Mouse (Mus musculus): ENCODE results near the gene Praf2.
"Not testable (repeated sequence)": the region's sequence is repeated elsewhere in the genome, so short reads cannot be mapped to it uniquely, and the experiment has no call there.

The Praf2 gene

GRCm38 (mm10) chrX:7728215-7728921 is at the start of gene Praf2:
TSS of gene Praf2 (plus strand) at chrX:7728439.
- peak; percentile 81 to 89 for DNase-seq

DNA sequence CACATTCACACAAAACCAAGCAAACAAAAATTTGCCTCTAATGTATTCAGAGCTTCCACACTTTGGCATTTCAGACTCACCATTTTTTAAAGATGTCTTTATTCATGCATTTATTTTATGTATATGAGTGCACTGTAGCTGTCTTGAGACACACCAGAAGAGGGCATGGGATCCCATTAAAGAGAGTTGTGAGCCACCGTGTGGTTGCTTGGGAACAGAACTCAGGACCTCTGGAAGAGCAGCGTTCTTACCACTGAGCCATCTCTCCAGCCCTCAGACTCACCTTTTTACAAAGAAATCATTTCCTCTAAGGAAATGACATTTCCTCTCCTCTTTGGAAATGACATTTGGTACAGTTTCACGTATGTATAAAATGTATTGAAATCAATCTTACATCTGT is 49.3 kb upstream of the Praf2 start:
- DNase-seq, result no peak

DNA sequence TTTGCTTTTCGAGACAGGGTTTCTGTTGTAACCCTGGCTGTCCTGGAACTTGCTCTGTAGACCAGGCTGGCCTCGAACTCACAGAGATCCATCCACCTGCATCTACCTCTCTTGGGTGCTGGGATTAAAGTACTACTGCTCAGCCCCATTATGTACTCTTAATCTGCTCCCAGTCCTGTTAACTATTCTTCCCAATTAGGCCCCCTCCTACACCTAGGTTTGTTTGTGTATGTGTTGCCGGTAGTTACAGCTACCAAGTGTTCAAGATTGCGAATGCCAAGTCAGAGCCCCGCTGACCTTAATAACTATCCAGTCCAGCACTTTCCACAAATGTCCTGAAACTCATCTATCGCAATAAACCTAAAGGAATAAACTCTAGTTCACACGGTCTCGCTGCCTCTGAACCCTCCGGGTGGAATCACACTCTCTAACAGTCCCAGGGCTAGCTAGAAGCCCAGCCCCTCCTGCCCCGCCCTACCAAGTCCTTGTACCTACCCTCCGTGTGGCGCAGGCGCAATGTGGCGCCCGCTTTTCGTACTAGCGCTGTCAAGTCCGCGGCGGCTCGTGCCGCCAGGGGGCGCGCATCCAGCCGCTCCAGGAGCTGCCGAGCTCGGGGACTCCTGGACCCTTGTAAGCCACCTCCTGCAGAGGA is 48.7 kb upstream of the Praf2 start:
- peak; percentile 94 to 96 for DNase-seq

DNA sequence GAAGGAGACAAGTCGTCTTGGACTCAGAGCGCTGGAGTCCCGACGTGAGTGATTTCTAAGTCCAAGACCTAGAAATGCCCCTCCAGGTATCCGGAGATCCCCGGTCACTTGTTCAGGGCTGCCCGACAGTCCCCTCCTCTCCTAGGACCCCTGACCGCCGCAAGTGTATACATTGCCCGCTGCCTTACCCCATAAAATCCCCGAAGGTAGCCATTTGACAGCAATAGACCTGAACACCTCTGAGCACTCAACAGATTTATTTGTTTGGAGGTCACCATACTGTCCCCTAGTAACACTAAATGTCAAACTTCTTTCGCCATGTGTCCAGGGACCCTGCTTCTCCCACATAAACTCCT is 48.2 kb upstream of the Praf2 start:
- DNase-seq, result no peak

GRCm38 (mm10) chrX:7680864-7681263 is 47.4 kb upstream of the Praf2 start, which contains the start of gene Magix:
TSS of gene Magix (minus strand) at chrX:7681251.
- DNase-seq, result peak; percentile 76 to 81

- no peak for DNase-seq
These were observed 39.9 kb upstream of the Praf2 start for GRCm38 (mm10) chrX:7688321-7688720.

- DNase-seq, result no peak
These were observed 37.8 kb upstream of the Praf2 start for GRCm38 (mm10) chrX:7690486-7690885.

DNA sequence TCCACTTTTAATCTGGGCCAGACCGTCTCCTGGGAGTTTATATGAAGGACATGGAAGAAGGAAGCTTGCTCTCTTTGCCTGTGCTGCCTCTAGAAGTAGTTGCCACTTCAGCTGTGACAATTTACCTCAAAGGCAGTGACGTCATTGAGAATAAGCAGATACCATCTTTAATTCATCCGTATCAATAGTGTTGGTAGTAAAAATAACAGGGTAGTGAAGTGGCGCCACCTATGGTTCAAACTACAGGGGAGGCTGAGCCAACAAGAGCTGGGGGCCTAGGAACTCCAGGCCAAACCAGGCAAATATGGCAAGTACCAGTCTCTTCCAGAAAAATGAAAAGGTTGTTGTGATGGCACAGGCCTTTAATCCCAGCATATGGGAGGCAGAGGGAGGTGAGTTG is 35.4 kb upstream of the Praf2 start:
- peak; percentile 33 to 60 for DNase-seq

- DNase-seq, result no peak
These were observed 31.7 kb upstream of the Praf2 start for GRCm38 (mm10) chrX:7696520-7696919.

DNA sequence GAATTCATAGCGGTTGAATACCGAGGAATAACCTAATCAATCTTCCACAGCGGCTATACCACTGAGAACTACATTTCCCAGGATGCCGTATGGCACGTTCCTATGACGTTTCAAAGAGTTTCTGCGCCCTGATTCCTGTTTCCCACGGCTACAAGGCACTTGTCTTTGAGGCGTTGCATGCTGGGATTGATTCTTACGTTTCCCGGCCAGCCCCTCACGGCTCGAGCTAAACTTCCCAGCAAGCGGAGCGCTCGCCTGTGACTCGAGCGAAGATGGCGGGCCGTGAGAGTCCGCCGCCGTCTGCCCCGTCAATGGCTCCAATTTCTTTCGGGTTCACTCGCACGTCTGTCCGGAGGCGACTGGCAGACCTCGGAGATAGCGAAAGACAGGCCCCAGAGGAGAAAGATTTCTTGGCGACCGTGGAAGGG is 31.3 kb upstream of the Praf2 start, which contains the start of gene Gpkow:
Gene Gpkow, plus strand, starts transcription at position 178 of the 428 bp plus-strand sequence.
- peak; percentile 85 to 93 for DNase-seq

DNA sequence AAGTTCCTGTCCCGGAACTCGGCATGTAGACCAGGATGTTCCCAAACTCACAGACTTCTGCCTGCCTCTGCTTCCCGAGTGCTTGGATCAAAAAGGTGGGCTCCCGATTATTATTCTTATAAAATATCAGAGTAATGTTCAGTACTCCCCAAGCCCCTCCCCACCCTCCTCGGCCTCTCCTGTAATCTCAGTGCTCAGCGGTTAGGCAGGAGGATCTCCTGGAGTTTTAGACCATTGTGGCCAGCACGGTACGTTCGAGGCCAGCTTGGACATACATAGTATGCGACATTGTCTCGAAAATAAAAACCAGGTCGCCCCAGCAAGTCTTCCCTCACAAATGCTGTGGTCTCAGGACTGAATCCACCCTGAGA is 14.5 kb upstream of the Praf2 start:
- not testable (repeated sequence) for DNase-seq

DNA sequence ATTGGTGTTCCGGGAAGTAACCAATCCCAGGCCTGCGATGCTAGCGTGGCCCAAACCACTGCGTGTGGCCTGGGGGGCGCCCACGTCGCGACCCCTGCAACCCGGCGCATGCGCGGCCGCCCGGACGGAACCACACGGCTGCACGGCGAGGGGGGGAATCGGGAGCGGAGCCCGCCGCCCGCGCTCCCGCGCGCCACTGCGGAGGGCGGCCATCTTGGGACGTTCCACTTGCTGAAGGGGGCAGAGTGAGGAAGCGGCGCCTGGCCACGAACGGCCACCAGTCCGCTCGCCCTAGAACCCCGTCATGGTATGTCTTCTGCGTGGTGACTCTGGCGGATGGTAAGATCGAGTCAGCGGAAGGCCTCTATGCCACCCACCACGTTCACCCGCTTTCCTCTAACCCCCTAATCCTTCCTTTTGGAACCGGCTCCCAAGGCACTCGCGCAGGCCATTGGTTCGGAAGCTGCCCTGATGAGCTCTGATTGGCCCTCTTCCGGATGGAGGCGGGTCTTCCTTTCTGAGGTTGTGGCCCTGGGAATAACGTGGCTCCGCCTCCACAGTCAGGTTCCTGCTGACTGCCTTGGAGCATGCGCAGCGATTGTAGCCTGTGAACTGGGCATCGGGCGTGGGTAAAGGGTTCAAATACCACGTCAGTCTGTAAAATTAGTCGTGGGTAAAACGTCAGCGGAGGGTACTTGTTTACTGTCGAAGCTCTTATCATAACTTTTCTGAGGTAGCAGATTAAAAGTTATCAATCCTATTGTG is 13.9 kb upstream of the Praf2 start, which contains the start of gene Wdr45:
Gene Wdr45, plus strand, starts transcription at position 199 of the 765 bp plus-strand sequence.
- peak; percentile 94 to 98 for DNase-seq

DNA sequence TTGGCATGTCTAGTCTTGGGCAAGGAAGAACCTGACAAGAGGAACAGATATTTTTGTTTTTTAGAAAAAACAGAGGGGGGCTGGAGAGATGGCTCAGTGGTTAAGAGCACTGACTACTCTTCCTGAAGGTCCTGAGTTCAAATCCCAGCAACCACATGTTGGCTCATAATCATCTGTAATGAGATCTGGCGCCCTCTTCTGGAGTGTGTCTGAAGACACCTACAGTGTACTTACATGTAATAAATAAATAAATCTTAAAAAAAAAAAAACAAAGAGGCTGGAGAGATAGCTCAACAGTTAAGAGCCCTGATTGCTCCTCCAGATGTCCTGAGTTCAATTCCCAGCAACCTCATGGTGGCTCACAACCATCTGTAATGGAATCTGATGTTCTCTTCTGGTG is 12.2 kb upstream of the Praf2 start:
- peak in 1 of 2 experiments; percentile 31 for DNase-seq

DNA sequence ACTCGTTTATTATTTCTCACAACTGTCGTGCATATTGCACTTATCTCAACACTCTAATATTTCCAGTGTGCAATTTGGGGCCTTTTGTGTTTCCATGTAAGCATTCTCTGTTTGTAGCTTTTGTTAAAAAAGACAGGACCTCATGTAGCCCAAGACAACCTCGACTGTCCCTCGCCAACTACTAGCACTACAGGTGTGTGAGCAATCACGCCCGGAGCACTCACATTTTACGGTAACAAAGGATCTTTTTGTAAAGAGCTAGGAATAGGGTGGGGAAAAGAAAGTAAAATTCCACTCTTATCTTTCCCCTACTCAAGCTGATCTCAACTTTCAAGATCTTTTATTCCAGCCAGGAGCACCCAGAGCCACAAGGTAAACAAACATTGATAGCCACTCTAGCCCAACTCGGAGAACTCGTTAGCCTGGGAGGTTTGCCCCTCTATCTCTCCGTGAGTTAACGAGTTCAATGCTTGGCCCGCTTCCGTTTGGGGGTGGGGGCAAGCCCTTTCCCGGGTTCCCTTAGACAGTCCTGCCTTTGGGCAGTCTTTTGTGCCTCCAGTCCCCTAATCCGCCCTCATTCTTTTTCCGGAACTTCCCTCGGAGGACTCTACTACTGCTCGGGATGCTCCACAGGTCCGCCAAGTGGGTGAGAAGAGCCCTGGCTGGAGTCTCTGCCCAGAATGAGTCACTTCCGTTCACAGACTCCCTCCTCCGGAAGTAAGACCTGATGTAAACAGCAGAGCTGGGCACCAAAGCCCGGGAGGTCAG is 6.5 kb upstream of the Praf2 start, which contains the start of gene Gm45208:
Gene Gm45208, plus strand, starts transcription at position 732 of the 768 bp plus-strand sequence.
- peak; percentile 76 for DNase-seq

DNA sequence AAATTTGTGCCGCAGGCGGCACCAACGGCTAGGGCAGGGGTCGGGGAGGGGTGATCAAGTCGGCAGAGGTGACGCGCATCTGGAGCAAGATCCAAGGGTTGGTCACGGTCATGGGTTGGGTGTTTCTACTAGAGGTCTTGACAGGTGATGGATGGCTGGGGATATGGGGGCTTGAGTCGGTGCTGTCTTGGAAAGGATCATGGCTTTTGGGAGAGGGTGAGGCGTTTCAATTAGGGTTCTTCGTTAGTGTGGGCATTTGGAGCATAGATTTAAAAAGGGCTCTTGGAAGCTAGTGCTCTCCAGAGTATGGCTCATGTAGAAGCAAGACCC is 6.0 kb upstream of the Praf2 start:
- no peak for DNase-seq

DNA sequence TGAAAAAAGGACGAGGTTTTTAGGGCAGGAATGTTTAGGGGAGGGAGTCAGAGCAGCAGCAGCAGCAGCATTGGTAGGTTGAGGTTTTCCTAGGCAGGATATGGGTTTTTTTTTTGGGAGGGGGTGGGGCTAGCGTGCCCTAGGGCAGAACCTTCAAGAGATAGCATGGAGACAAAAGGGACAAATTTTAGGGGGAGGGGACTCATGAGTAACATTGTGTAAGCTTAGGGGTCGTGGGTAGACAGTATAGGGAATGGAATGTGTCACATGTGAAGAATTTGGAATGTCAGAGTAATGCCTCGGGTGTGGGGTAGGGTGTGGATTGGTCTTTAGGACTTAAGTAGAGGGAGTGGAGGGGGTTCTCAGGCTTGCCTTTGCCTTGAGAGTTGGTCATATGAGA is 5.5 kb upstream of the Praf2 start:
- no peak for DNase-seq

GRCm38 (mm10) chrX:7724135-7724534 is 4.1 kb upstream of the Praf2 start:
- no peak for DNase-seq

- no peak for DNase-seq
These were observed 2.4 kb upstream of the Praf2 start for GRCm38 (mm10) chrX:7725841-7726240.

- no peak for DNase-seq
These were observed 1.1 kb upstream of the Praf2 start for GRCm38 (mm10) chrX:7727176-7727575.

DNA sequence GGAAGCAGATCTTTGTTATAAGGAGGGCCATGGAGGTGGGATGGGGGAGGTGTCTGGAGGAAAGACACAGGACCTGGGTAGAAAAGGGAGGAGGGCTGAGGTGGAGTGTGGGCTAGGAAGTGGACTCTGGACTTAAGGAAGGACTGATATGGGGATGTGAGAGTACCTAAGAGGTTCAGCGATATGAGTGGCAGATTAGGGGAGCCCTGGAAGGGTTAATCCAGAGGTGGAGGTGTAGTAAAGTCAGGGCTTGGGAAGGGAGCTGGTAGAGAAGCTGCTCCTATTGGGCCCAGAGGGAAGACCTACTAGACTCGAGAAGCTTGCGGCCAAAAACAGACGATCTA is 655 bp downstream of the Praf2 start:
- no peak for DNase-seq

DNA sequence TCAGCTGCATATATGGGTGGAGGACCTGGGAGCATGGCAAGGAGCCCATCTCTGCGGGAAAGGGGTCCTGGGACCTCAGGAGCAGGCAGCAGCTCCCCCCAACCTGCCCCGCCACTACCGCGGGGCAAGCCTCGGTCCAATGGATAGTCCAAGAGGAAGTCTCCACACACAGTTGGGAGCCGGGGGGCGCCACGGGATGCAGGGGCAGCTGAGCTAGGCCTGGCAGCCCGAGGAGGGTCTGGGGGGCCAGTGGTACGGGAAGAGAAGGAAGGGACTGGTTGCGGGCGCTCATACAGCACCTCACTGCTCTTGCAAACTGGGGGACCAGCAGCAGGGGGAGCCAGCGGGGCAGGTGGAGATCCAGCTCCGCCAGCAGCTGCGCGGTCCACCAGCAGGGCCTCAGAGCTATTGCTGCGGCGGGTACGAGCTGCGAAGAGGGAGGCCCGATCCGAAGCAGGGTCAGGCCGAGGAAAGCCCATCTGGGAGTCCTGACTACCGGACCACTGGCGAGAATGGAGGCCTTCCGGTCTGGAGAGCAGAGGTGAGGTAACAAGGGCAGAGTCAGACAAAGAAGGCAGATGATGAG is 5.4 kb downstream of the Praf2 start:
- DNase-seq, result peak; percentile 69 to 91

GRCm38 (mm10) chrX:7739336-7740081 is 11.3 kb downstream of the Praf2 start:
- DNase-seq, result peak; percentile 84 to 87

All from kidney, postnatal 36 days (tissue).